Mouse (Mus musculus): ENCODE data around the gene Neurod4. TPM values are rescaled to one million over a fixed set of nuclear protein-coding genes. Genes with fewer than 3 reads are reported as not detected.

Neurod4 gene
- not detected for polyA plus RNA-seq (2012; fragmentation: generic; extraction: Trizol)
- long read RNA-seq, experiment 1: 0 reads
- long read RNA-seq, experiment 2: 0 reads

DNA sequence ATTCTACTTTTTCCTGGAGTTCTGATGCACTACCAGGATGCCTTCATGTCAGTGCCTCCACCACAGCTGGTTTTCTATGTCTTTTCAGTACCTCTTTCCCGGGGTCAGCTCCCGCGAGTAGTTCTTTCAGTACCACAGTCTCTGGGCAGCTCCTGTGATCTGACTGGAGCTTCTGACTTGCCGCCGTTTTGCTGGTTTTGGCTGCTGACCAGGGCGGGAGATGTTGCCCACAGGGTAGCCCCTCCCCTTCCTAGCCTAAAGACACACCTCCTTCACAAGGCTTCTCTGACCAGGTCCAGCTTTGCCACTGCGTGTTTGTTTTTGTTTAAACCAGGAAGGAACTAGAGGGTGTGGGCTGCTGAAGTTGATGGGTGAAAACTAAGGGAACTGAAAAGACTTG is at the start of gene Neurod4:
Neurod4 (minus strand) TSS at position 175 of the 400 bp plus-strand sequence.
- Histone ChIP-seq H3K79me3 (ENCODE audit: low read depth) (no peaks in the 10 kb centered on the region), H3K79me2 (ENCODE audit: control insufficient read depth, insufficient read depth) (no peaks in the 10 kb centered on the region), H3K36me3 (ENCODE audit: control insufficient read depth, insufficient read depth) (no peaks in the 10 kb centered on the region), H3K4me3 (ENCODE audit: insufficient read depth, poor library complexity, severe bottlenecking) (no peak within 1 kb of the TSS), H3K27me3 (ENCODE audit: control insufficient read depth, insufficient read depth, insufficient read length) (no peaks in the 10 kb centered on the region), H3ac (ENCODE audit: control insufficient read depth, insufficient read length, low read depth) (no peak within 1 kb of the TSS)
- TF ChIP-seq MYOD1 (IDR thresholded peaks at IDR 0.05; ENCODE audit: control insufficient read depth, insufficient read length, low read depth) (no peak), CTCF (IDR thresholded peaks at IDR 0.05; ENCODE audit: control insufficient read depth, insufficient read depth, insufficient read length) (no peak)

DNA sequence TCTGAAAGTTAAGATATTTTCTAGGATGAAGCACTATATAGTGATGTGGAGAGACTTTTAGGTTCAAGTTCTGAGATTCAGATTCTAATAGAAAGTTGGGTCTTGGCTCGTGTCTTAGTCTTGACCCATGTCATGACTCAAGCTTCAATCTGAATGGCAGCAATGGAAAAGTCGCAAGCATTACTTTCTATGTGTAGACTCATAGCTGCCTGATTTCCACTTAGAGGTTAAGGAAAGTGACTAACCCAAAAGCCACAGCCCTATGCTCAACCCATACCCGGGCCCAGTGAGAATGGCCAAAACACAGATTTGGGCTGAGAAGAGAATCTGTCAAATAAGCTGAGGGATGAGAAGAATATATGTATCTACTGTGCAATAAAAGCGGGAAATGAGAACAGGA is 44.2 kb upstream of the Neurod4 start:
- H3K36me3 ChIP-seq (ENCODE audit: control insufficient read depth, insufficient read depth): no peaks in the 10 kb centered on the region
- TF ChIP-seq USF1 (IDR thresholded peaks at IDR 0.05; ENCODE audit: low read depth): no peak
- TF ChIP-seq CTCF (IDR thresholded peaks at IDR 0.05; ENCODE audit: control insufficient read depth, insufficient read depth, insufficient read length): no peak
- TF ChIP-seq MAX (IDR thresholded peaks at IDR 0.05): no peak
- TF ChIP-seq FOSL1 (IDR thresholded peaks at IDR 0.05; ENCODE audit: insufficient read depth, low read length, poor library complexity, severe bottlenecking): no peak
- no peak for TF ChIP-seq CEBPB (IDR thresholded peaks at IDR 0.05; ENCODE audit: low read depth)
- TF ChIP-seq MYOG (IDR thresholded peaks at IDR 0.05; ENCODE audit: control insufficient read depth, extremely low read depth, insufficient read length): no peak
- no peak for TF ChIP-seq MYOD1 (IDR thresholded peaks at IDR 0.05; ENCODE audit: control insufficient read depth, insufficient read length, low read depth)
- no peaks in the 10 kb centered on the region for H3K79me2 ChIP-seq (ENCODE audit: control insufficient read depth, insufficient read depth)
- no peak overlapping the region for H3ac ChIP-seq (ENCODE audit: control insufficient read depth, insufficient read length, low read depth)
- H3K79me3 ChIP-seq (ENCODE audit: low read depth): no peaks in the 10 kb centered on the region
- no peak overlapping the region for H3K4me3 ChIP-seq (ENCODE audit: insufficient read depth, poor library complexity, severe bottlenecking)
- no peaks in the 10 kb centered on the region for H3K27me3 ChIP-seq (ENCODE audit: control insufficient read depth, insufficient read depth, insufficient read length)

DNA sequence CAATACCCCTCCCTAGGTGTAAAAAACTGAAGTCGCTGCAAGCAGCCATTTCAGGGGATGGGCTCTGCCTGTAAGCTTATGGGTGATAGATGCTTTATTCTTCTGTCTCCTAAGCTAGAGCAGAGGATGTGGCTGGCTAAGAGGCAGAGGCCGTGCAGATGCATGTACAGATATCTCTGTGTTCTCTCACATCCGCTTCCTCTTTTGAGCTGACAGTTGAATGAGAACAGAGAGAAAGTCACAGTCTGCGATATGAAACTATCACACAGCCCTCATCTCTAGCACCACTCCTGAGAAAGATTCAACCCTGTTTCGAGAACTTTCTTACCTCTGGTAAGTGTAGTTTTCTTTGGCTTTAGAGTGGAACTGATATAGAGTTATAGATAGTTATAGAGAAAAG is 42.6 kb upstream of the Neurod4 start, which contains the start of gene Tespa1:
Tespa1 (plus strand) TSS at position 234 of the 400 bp plus-strand sequence.
- no peaks in the 10 kb centered on the region for H3K79me2 ChIP-seq (ENCODE audit: control insufficient read depth, insufficient read depth)
- no peaks in the 10 kb centered on the region for H3K27me3 ChIP-seq (ENCODE audit: control insufficient read depth, insufficient read depth, insufficient read length)
- no peak within 1 kb of the TSS for H3ac ChIP-seq (ENCODE audit: control insufficient read depth, insufficient read length, low read depth)
- TF ChIP-seq USF1 (IDR thresholded peaks at IDR 0.05; ENCODE audit: low read depth) (no peak), FOSL1 (IDR thresholded peaks at IDR 0.05; ENCODE audit: insufficient read depth, low read length, poor library complexity, severe bottlenecking) (no peak), CTCF (IDR thresholded peaks at IDR 0.05; ENCODE audit: control insufficient read depth, insufficient read depth, insufficient read length) (no peak), CEBPB (IDR thresholded peaks at IDR 0.05; ENCODE audit: low read depth) (no peak), MAX (IDR thresholded peaks at IDR 0.05) (no peak), MYOG (IDR thresholded peaks at IDR 0.05; ENCODE audit: control insufficient read depth, extremely low read depth, insufficient read length) (no peak), MYOD1 (IDR thresholded peaks at IDR 0.05; ENCODE audit: control insufficient read depth, insufficient read length, low read depth) (no peak)
- H3K4me3 ChIP-seq (ENCODE audit: insufficient read depth, poor library complexity, severe bottlenecking): no peak within 1 kb of the TSS
- H3K36me3 ChIP-seq (ENCODE audit: control insufficient read depth, insufficient read depth): no peaks in the 10 kb centered on the region
- H3K79me3 ChIP-seq (ENCODE audit: low read depth): no peaks in the 10 kb centered on the region

DNA sequence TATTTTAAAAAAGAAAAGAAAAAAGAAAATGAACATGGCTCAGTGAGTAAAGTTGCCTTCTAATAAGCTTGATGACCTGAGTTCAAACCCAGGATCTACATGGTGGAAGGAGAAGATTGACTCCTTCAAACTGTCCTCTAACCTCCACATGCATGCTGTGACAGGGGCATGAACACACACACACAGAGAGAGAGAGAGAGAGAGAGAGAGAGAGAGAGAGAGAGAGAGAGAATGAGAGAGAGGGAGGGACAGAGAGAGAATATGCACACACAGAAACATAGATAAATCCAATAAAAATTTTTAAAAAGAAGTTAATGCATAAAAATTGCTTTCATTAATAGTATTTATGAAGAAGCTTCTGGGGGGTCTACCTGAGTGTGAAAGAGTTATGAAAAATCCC is 42.0 kb upstream of the Neurod4 start:
- H3K79me3 ChIP-seq (ENCODE audit: low read depth): no peaks in the 10 kb centered on the region
- TF ChIP-seq CTCF (IDR thresholded peaks at IDR 0.05; ENCODE audit: control insufficient read depth, insufficient read depth, insufficient read length): no peak
- TF ChIP-seq MYOD1 (IDR thresholded peaks at IDR 0.05; ENCODE audit: control insufficient read depth, insufficient read length, low read depth): no peak
- TF ChIP-seq FOSL1 (IDR thresholded peaks at IDR 0.05; ENCODE audit: insufficient read depth, low read length, poor library complexity, severe bottlenecking): no peak
- TF ChIP-seq MYOG (IDR thresholded peaks at IDR 0.05; ENCODE audit: control insufficient read depth, extremely low read depth, insufficient read length): no peak
- TF ChIP-seq CEBPB (IDR thresholded peaks at IDR 0.05; ENCODE audit: low read depth): no peak
- no peak for TF ChIP-seq MAX (IDR thresholded peaks at IDR 0.05)
- no peak for TF ChIP-seq USF1 (IDR thresholded peaks at IDR 0.05; ENCODE audit: low read depth)
- H3K36me3 ChIP-seq (ENCODE audit: control insufficient read depth, insufficient read depth): no peaks in the 10 kb centered on the region
- no peak overlapping the region for H3ac ChIP-seq (ENCODE audit: control insufficient read depth, insufficient read length, low read depth)
- no peak overlapping the region for H3K4me3 ChIP-seq (ENCODE audit: insufficient read depth, poor library complexity, severe bottlenecking)
- no peaks in the 10 kb centered on the region for H3K79me2 ChIP-seq (ENCODE audit: control insufficient read depth, insufficient read depth)
- H3K27me3 ChIP-seq (ENCODE audit: control insufficient read depth, insufficient read depth, insufficient read length): no peaks in the 10 kb centered on the region

DNA sequence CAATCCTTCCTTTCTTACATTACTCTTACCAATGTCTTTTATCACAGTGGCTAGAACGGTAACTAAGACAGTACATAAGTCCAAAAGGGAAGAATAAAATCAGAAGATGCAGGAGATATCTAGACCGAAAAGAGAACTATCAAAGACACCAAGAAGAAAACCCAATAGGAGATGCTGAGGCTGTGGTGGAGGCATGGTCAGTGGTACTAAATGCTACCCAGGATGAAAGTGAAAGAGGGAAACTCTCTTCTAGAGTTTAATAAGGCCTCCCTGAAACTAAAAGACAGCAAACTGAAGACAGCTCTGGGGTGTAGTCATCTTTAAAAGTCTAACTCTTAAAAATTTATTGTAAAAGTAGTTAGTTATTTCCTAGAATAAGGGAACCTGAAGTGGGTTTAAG is 40.7 kb upstream of the Neurod4 start:
- TF ChIP-seq MYOG (IDR thresholded peaks at IDR 0.05; ENCODE audit: control insufficient read depth, extremely low read depth, insufficient read length) (no peak), MYOD1 (IDR thresholded peaks at IDR 0.05; ENCODE audit: control insufficient read depth, insufficient read length, low read depth) (no peak), CTCF (IDR thresholded peaks at IDR 0.05; ENCODE audit: control insufficient read depth, insufficient read depth, insufficient read length) (no peak), MAX (IDR thresholded peaks at IDR 0.05) (no peak), CEBPB (IDR thresholded peaks at IDR 0.05; ENCODE audit: low read depth) (no peak), USF1 (IDR thresholded peaks at IDR 0.05; ENCODE audit: low read depth) (no peak), FOSL1 (IDR thresholded peaks at IDR 0.05; ENCODE audit: insufficient read depth, low read length, poor library complexity, severe bottlenecking) (no peak)
- Histone ChIP-seq H3K36me3 (ENCODE audit: control insufficient read depth, insufficient read depth) (no peaks in the 10 kb centered on the region), H3K79me2 (ENCODE audit: control insufficient read depth, insufficient read depth) (no peaks in the 10 kb centered on the region), H3ac (ENCODE audit: control insufficient read depth, insufficient read length, low read depth) (no peak overlapping the region), H3K27me3 (ENCODE audit: control insufficient read depth, insufficient read depth, insufficient read length) (no peaks in the 10 kb centered on the region), H3K79me3 (ENCODE audit: low read depth) (no peaks in the 10 kb centered on the region), H3K4me3 (ENCODE audit: insufficient read depth, poor library complexity, severe bottlenecking) (no peak overlapping the region)

DNA sequence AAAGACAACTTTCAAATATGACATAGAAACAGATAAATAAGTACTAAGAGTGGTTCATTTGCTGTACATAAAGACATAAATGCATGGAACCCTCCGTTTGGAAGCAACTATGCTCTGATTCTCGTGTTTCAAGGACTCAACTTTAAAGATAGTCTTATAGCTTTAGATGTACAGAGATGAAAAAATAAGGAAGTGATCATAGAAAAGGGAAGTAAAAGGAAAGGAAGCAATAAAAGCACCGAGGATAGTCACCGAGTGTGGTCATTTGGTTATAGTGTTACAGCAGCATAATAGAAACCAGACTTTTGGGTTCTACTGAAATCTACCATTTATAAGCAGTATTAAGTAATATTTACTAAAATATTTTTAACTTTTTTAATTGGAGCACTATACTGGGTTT is 38.7 kb upstream of the Neurod4 start:
- no peak for TF ChIP-seq USF1 (IDR thresholded peaks at IDR 0.05; ENCODE audit: low read depth)
- no peak for TF ChIP-seq MYOG (IDR thresholded peaks at IDR 0.05; ENCODE audit: control insufficient read depth, extremely low read depth, insufficient read length)
- Histone ChIP-seq H3K27me3 (ENCODE audit: control insufficient read depth, insufficient read depth, insufficient read length) (no peaks in the 10 kb centered on the region), H3K79me3 (ENCODE audit: low read depth) (no peaks in the 10 kb centered on the region), H3K36me3 (ENCODE audit: control insufficient read depth, insufficient read depth) (no peaks in the 10 kb centered on the region), H3ac (ENCODE audit: control insufficient read depth, insufficient read length, low read depth) (no peak overlapping the region), H3K4me3 (ENCODE audit: insufficient read depth, poor library complexity, severe bottlenecking) (no peak overlapping the region), H3K79me2 (ENCODE audit: control insufficient read depth, insufficient read depth) (no peaks in the 10 kb centered on the region)

Measured in C2C12 (cell line).